Mouse (Mus musculus): ENCODE data around the gene Ubr4. TPM values are rescaled to one million over a fixed set of nuclear protein-coding genes. Genes with fewer than 3 reads are reported as not detected.

Ubr4 gene
- total RNA-seq, 1 experiment: 199 TPM

DNA sequence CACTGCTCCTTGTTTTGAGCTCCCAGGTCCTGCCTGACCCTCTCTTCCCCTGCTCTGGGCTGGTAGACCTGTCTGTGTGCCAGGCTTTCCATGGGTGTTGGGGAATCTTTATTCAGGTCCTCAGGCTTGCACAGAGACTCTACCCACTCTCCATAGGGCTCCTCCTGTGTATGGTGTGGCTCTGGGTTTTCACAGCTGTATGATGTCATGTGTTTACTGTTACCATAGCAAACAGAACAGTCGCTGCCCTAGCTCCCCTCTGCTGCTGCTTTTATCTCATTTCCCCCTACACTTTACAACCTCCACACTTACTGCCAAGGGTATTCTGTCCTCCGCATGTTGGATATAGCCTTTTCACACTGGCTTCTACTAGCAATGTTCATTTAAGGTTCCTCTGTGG lies 43.0 kb downstream of the Ubr4 start:
- TF ChIP-seq ZC3H11A (IDR thresholded peaks at IDR 0.05; ENCODE audit: borderline replicate concordance, low read depth, low read length) (no peak), ZNF384 (IDR thresholded peaks at IDR 0.05; ENCODE audit: low read depth, low read length) (no peak), CHD2 (IDR thresholded peaks at IDR 0.05; ENCODE audit: low read depth, low read length) (no peak), MAFK (IDR thresholded peaks at IDR 0.05; ENCODE audit: insufficient read depth, low read depth, low read length) (no peak), HCFC1 (IDR thresholded peaks at IDR 0.05; ENCODE audit: borderline replicate concordance, insufficient read depth, low read length) (no peak)
- in situ Hi-C loops (cut with MboI; ENCODE audit: low sequenced_read_pairs in 2 of 2, unreplicated experiment in 2 of 2): no loop called here
- Histone ChIP-seq H3K27ac (ENCODE audit: insufficient read depth, low read depth, low read length, poor library complexity, severe bottlenecking) (no peak overlapping the region), H3K9me3 (ENCODE audit: control insufficient read depth, insufficient read depth, low read depth, low read length) (no peaks in the 10 kb centered on the region), H3K4me1 (ENCODE audit: control insufficient read depth in 2 of 2, insufficient read depth in 2 of 2, low read length in 2 of 2, poor library complexity in 1 of 2) (no peaks in the 10 kb centered on the region), H3K4me3 (ENCODE audit: insufficient read depth in 1 of 2, low read depth in 1 of 2, low read length in 2 of 2, poor library complexity in 1 of 2, severe bottlenecking in 1 of 2) (no peak overlapping the region), H3K36me3 (ENCODE audit: control insufficient read depth, insufficient read depth, low read length, poor library complexity, severe bottlenecking) (peaks cover 70% of the 10 kb centered on the region), H3K9ac (ENCODE audit: insufficient read depth, low read depth, low read length, poor library complexity, severe bottlenecking) (no peak overlapping the region)
- no peak for DNase-seq (ENCODE audit: low read depth, low spot score)

DNA sequence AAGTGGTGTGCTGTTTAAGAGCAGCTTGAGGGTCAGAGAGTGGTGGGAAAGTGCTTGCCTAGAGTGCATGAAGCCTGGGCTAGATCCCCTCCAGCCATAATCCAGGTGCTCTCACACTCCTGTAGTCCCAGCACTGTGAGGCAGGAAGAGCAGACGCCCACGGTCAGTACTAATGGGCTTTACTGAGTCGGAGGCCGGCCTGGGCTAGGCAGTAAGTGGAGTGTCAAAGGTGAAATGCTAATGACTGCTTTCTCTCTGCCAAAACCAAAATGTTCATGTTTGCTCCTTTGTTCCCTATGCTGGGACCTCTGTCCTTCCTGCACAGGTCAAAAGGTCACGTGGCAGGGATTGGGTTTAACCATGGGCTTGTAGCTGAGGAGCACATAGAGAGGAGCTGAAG lies 48.1 kb downstream of the Ubr4 start:
- Histone ChIP-seq H3K9ac (ENCODE audit: insufficient read depth, low read depth, low read length, poor library complexity, severe bottlenecking) (no peak overlapping the region), H3K4me3 (ENCODE audit: insufficient read depth in 1 of 2, low read depth in 1 of 2, low read length in 2 of 2, poor library complexity in 1 of 2, severe bottlenecking in 1 of 2) (no peak overlapping the region), H3K27ac (ENCODE audit: insufficient read depth, low read depth, low read length, poor library complexity, severe bottlenecking) (no peak overlapping the region), H3K9me3 (ENCODE audit: control insufficient read depth, insufficient read depth, low read depth, low read length) (no peaks in the 10 kb centered on the region), H3K36me3 (ENCODE audit: control insufficient read depth, insufficient read depth, low read length, poor library complexity, severe bottlenecking) (peaks cover 72% of the 10 kb centered on the region), H3K4me1 (ENCODE audit: control insufficient read depth in 2 of 2, insufficient read depth in 2 of 2, low read length in 2 of 2, poor library complexity in 1 of 2) (no peaks in the 10 kb centered on the region)
- no peak for DNase-seq (ENCODE audit: low read depth, low spot score)
- TF ChIP-seq MAFK (IDR thresholded peaks at IDR 0.05; ENCODE audit: insufficient read depth, low read depth, low read length) (no peak), ZC3H11A (IDR thresholded peaks at IDR 0.05; ENCODE audit: borderline replicate concordance, low read depth, low read length) (no peak), HCFC1 (IDR thresholded peaks at IDR 0.05; ENCODE audit: borderline replicate concordance, insufficient read depth, low read length) (no peak), CHD2 (IDR thresholded peaks at IDR 0.05; ENCODE audit: low read depth, low read length) (no peak), ZNF384 (IDR thresholded peaks at IDR 0.05; ENCODE audit: low read depth, low read length) (no peak)
- in situ Hi-C loops (cut with MboI; ENCODE audit: low sequenced_read_pairs in 2 of 2, unreplicated experiment in 2 of 2): no loop called here

DNA sequence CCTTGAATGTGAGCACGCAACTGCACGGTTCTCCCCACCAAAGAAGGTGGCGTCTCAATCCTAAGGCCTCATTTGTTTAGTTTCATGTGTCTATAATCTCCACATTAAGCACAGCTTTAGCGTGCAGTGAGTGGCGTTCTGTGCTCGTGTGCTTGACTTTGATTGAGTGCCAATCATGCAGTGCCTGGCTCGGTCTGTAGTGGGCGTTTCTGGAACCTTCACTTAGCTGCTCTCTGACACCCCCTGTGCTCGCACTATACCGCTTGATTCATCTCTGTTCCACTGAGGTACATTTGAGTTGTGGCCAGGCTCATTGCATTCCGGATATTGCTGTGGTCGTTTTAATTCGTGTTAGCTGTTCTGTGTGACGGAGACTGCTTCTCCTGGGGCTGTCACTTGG lies 50.8 kb downstream of the Ubr4 start:
- no peak for DNase-seq (ENCODE audit: low read depth, low spot score)
- in situ Hi-C loops (cut with MboI; ENCODE audit: low sequenced_read_pairs in 2 of 2, unreplicated experiment in 2 of 2): no loop called here
- no peaks in the 10 kb centered on the region for H3K4me1 ChIP-seq (ENCODE audit: control insufficient read depth in 2 of 2, insufficient read depth in 2 of 2, low read length in 2 of 2, poor library complexity in 1 of 2)
- no peak overlapping the region for H3K9ac ChIP-seq (ENCODE audit: insufficient read depth, low read depth, low read length, poor library complexity, severe bottlenecking)
- no peaks in the 10 kb centered on the region for H3K9me3 ChIP-seq (ENCODE audit: control insufficient read depth, insufficient read depth, low read depth, low read length)
- H3K36me3 ChIP-seq (ENCODE audit: control insufficient read depth, insufficient read depth, low read length, poor library complexity, severe bottlenecking): peaks cover 69% of the 10 kb centered on the region
- TF ChIP-seq CHD2 (IDR thresholded peaks at IDR 0.05; ENCODE audit: low read depth, low read length): no peak
- no peak for TF ChIP-seq ZC3H11A (IDR thresholded peaks at IDR 0.05; ENCODE audit: borderline replicate concordance, low read depth, low read length)
- TF ChIP-seq MAFK (IDR thresholded peaks at IDR 0.05; ENCODE audit: insufficient read depth, low read depth, low read length): no peak
- H3K27ac ChIP-seq (ENCODE audit: insufficient read depth, low read depth, low read length, poor library complexity, severe bottlenecking): no peak overlapping the region
- no peak overlapping the region for H3K4me3 ChIP-seq (ENCODE audit: insufficient read depth in 1 of 2, low read depth in 1 of 2, low read length in 2 of 2, poor library complexity in 1 of 2, severe bottlenecking in 1 of 2)

DNA sequence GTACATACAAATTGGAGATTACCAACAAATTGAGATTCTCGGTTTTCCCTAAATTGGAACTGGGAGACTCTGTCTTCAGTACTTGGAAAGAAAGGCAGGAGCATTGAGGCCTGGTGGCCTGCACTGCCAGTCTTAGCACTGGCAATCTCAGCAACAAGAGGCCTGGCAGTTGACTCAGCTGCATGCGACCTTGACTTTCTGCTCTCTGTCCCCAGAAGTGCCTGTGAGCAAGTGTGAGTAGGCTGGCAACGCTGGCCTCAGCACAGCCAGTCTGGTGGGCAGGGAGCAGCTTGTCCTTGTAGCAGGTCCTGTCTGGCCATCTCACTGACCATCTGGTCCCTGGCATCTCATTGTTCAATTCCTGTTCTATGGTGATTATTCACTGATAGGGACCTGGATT lies 58.9 kb downstream of the Ubr4 start:
- H3K9ac ChIP-seq (ENCODE audit: insufficient read depth, low read depth, low read length, poor library complexity, severe bottlenecking): no peak overlapping the region
- no peak for DNase-seq (ENCODE audit: low read depth, low spot score)
- H3K9me3 ChIP-seq (ENCODE audit: control insufficient read depth, insufficient read depth, low read depth, low read length): no peaks in the 10 kb centered on the region
- H3K4me3 ChIP-seq (ENCODE audit: insufficient read depth in 1 of 2, low read depth in 1 of 2, low read length in 2 of 2, poor library complexity in 1 of 2, severe bottlenecking in 1 of 2): no peak overlapping the region
- in situ Hi-C loops (cut with MboI; ENCODE audit: low sequenced_read_pairs in 2 of 2, unreplicated experiment in 2 of 2): no loop called here
- H3K36me3 ChIP-seq (ENCODE audit: control insufficient read depth, insufficient read depth, low read length, poor library complexity, severe bottlenecking): peaks cover 74% of the 10 kb centered on the region
- TF ChIP-seq ZC3H11A (IDR thresholded peaks at IDR 0.05; ENCODE audit: borderline replicate concordance, low read depth, low read length) (no peak), CHD2 (IDR thresholded peaks at IDR 0.05; ENCODE audit: low read depth, low read length) (no peak), HCFC1 (IDR thresholded peaks at IDR 0.05; ENCODE audit: borderline replicate concordance, insufficient read depth, low read length) (no peak), ZNF384 (IDR thresholded peaks at IDR 0.05; ENCODE audit: low read depth, low read length) (no peak), MAFK (IDR thresholded peaks at IDR 0.05; ENCODE audit: insufficient read depth, low read depth, low read length) (no peak)
- no peak overlapping the region for H3K27ac ChIP-seq (ENCODE audit: insufficient read depth, low read depth, low read length, poor library complexity, severe bottlenecking)
- no peaks in the 10 kb centered on the region for H3K4me1 ChIP-seq (ENCODE audit: control insufficient read depth in 2 of 2, insufficient read depth in 2 of 2, low read length in 2 of 2, poor library complexity in 1 of 2)

DNA sequence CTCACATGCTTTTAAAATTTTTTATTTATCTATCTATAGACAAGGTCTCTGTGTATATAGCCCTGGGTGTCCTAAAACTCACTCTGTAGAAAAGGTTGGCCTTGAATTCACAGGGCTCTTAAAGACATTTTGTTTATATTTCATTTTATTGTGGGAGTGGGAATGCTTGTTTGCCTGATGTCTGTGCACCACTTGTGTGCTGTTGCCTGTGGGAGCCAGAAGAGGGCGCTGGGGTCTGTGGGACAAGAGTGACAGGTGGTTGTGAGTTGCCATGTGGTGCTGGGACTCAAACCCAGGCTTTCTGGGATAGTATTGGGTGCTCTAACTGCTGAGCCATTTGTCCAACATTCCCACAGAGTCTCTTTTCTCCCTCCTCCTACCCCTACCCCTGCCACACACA lies 65.5 kb downstream of the Ubr4 start:
- DNase-seq (ENCODE audit: low read depth, low spot score): peak; percentile 26
- H3K36me3 ChIP-seq (ENCODE audit: control insufficient read depth, insufficient read depth, low read length, poor library complexity, severe bottlenecking): peaks cover 80% of the 10 kb centered on the region
- no peak overlapping the region for H3K4me3 ChIP-seq (ENCODE audit: insufficient read depth in 1 of 2, low read depth in 1 of 2, low read length in 2 of 2, poor library complexity in 1 of 2, severe bottlenecking in 1 of 2)
- no peak for TF ChIP-seq CHD2 (IDR thresholded peaks at IDR 0.05; ENCODE audit: low read depth, low read length)
- no peak for TF ChIP-seq HCFC1 (IDR thresholded peaks at IDR 0.05; ENCODE audit: borderline replicate concordance, insufficient read depth, low read length)
- no peak for TF ChIP-seq MAFK (IDR thresholded peaks at IDR 0.05; ENCODE audit: insufficient read depth, low read depth, low read length)
- no peak for TF ChIP-seq ZNF384 (IDR thresholded peaks at IDR 0.05; ENCODE audit: low read depth, low read length)
- no peak for TF ChIP-seq ZC3H11A (IDR thresholded peaks at IDR 0.05; ENCODE audit: borderline replicate concordance, low read depth, low read length)
- H3K27ac ChIP-seq (ENCODE audit: insufficient read depth, low read depth, low read length, poor library complexity, severe bottlenecking): no peak overlapping the region
- H3K4me1 ChIP-seq (ENCODE audit: control insufficient read depth in 2 of 2, insufficient read depth in 2 of 2, low read length in 2 of 2, poor library complexity in 1 of 2): no peaks in the 10 kb centered on the region
- in situ Hi-C loops (cut with MboI; ENCODE audit: low sequenced_read_pairs in 2 of 2, unreplicated experiment in 2 of 2): no loop called here
- H3K9ac ChIP-seq (ENCODE audit: insufficient read depth, low read depth, low read length, poor library complexity, severe bottlenecking): no peak overlapping the region
- no peaks in the 10 kb centered on the region for H3K9me3 ChIP-seq (ENCODE audit: control insufficient read depth, insufficient read depth, low read depth, low read length)

Measured in ES-E14 (cell line).